8 mouse cellular contexts compared by ENCODE assay signal in genomic region chr19:46471324-46472093, GRCm38 (mm10). TPM values are rescaled to one million over a fixed set of nuclear protein-coding genes. Genes with fewer than 3 reads are reported as not detected.
A peak's percentile ranks its signal among the peaks of the same experiment; 100 is the strongest.
DNase-seq lines count a peak whose midpoint lies in the region; ATAC-seq and TF ChIP-seq lines count a peak whose summit lies in the region.

No protein-coding gene starts in this region.

- H3K4me1 ChIP-seq in embryonic facial prominence, embryonic 13.5 days = peaks cover 34% of the 10 kb centered on the region
- peaks cover 16% of the 10 kb centered on the region for H3K4me1 ChIP-seq in neural tube, embryonic 14.5 days (ENCODE audit: control insufficient read depth, insufficient read depth, low read length)

- ATAC-seq in embryonic facial prominence, embryonic 13.5 days (ENCODE audit: insufficient number of reproducible peaks, insufficient read depth, low FRiP score, low TSS enrichment, low read depth) = peak; percentile 50; the same call in 1 of the 2 replicates
- ATAC-seq in neural tube, embryonic 14.5 days (ENCODE audit: low read depth) = peak; percentile 63

- H3K9me3 ChIP-seq in embryonic facial prominence, embryonic 13.5 days = no peaks in the 10 kb centered on the region
- H3K9me3 ChIP-seq in neural tube, embryonic 14.5 days (ENCODE audit: control insufficient read depth, low read length) = no peaks in the 10 kb centered on the region

- 13% methylated on average over 10 of the region's 10 CpGs for WGBS in embryonic facial prominence, embryonic 13.5 days
- 14% methylated on average over 10 of the region's 10 CpGs for WGBS in neural tube, embryonic 14.5 days

- intact Hi-C loops in gastrocnemius, adult 2 months (cut with DNase I) = no loop called here

- peak; percentile 74 for DNase-seq in gastrocnemius, adult 2 months
- no peak for DNase-seq in gastrocnemius, postnatal 4 days (ENCODE audit: low spot score in 2 of 2)
- peak; percentile 24 for DNase-seq in 3T3-L1 (ENCODE audit: low read depth, low spot score)
- DNase-seq in kidney, postnatal 14 days = peak; percentile 47
- no peak for DNase-seq in layer of hippocampus, adult 8-10 months (ENCODE audit: low spot score in 2 of 2)
- DNase-seq in natural killer cell, adult 2 months (ENCODE audit: low spot score in 2 of 2) = no peak

- H3K4me3 ChIP-seq in gastrocnemius, adult 2 months = peak overlapping the region; percentile 35
- no peak overlapping the region for H3K4me3 ChIP-seq in embryonic facial prominence, embryonic 13.5 days
- no peak overlapping the region for H3K4me3 ChIP-seq in neural tube, embryonic 14.5 days (ENCODE audit: low read depth, low read length)

- H3K9ac ChIP-seq in embryonic facial prominence, embryonic 13.5 days = peak overlapping the region; percentile 51; the same call in 1 of the 2 replicates
- no peak overlapping the region for H3K9ac ChIP-seq in neural tube, embryonic 14.5 days (replicated peaks; ENCODE audit: low read depth, low read length)

- TF ChIP-seq CTCF in gastrocnemius, adult 2 months (IDR thresholded peaks at IDR 0.05) = no peak

- no peaks in the 10 kb centered on the region for H3K27me3 ChIP-seq in embryonic facial prominence, embryonic 13.5 days
- no peaks in the 10 kb centered on the region for H3K27me3 ChIP-seq in neural tube, embryonic 14.5 days (ENCODE audit: control insufficient read depth, insufficient read depth, low read length)

- peaks cover 64% of the 10 kb centered on the region for H3K36me3 ChIP-seq in embryonic facial prominence, embryonic 13.5 days
- H3K36me3 ChIP-seq in neural tube, embryonic 14.5 days (ENCODE audit: control insufficient read depth, insufficient read depth, low read length) = peaks cover 13% of the 10 kb centered on the region

- H3K27ac ChIP-seq in gastrocnemius, adult 2 months = peak overlapping the region; percentile 85
- peak overlapping the region; percentile 66 for H3K27ac ChIP-seq in embryonic facial prominence, embryonic 13.5 days
- peak overlapping the region; percentile 64 for H3K27ac ChIP-seq in neural tube, embryonic 14.5 days (ENCODE audit: low read depth, low read length)

- H3K4me2 ChIP-seq in embryonic facial prominence, embryonic 13.5 days = no peak overlapping the region
- H3K4me2 ChIP-seq in neural tube, embryonic 14.5 days (ENCODE audit: low read depth, low read length) = no peak overlapping the region

RNA-seq across cellular contexts. Expression of gene Trim8, which starts 30.0 kb away (rescaled TPM):
- 10 to 100 TPM; 20.2 to 20.7 TPM for total RNA-seq in gastrocnemius, adult 2 months (2021)
- total RNA-seq in gastrocnemius, postnatal 4 days (2021) = 10 to 100 TPM; 40.4 to 41.4 TPM
- polyA plus RNA-seq in embryonic facial prominence, embryonic 13.5 days (2015; fragmentation: Nextera tagmentation; extraction: Ambion mirVana) = 16.7 and 17.6 TPM in 2 replicates
- 32.2 and 37.5 TPM in 2 replicates for polyA plus RNA-seq in neural tube, embryonic 14.5 days (2014; fragmentation: Nextera tagmentation; extraction: Ambion mirVana)
- total RNA-seq in layer of hippocampus, adult 8-10 months (2022) = 10 to 100 TPM; 91.0 to 98.4 (median 93.7) TPM

Comparison
In these comparisons a context has a peak if more than half of its experiments do, and no peak if none do; other contexts are left out.
1. DNase-seq: peak in gastrocnemius, adult 2 months (single experiment), 3T3-L1 (single experiment) and kidney, postnatal 14 days (single experiment); none in gastrocnemius, postnatal 4 days (0 of 2), layer of hippocampus, adult 8-10 months (0 of 2) and natural killer cell, adult 2 months (0 of 2).
2. Peak in every context shown above with its lines, with median percentiles within 50 percentile points of each other: H3K27ac ChIP-seq.